Mouse (Mus musculus) forebrain, postnatal 0 days (tissue): Measurements from ENCODE around the gene Lmx1b. TPM values are rescaled to one million over a fixed set of nuclear protein-coding genes. Genes with fewer than 3 reads are reported as not detected.

Experiments used
- ATAC-seq: fragments of 200-750 bp; cut with Nextera tagmentation; 2 replicates; pipeline ENCODE4 v1.8.0; 2017; ENCODE audit warnings: mild to moderate bottlenecking, moderate library complexity
- DNase-seq: peaks from one replicate; pipeline ENCODE4 v3.0.0-alpha.2; 2015
- H3K27ac ChIP-seq: fragments of 300-500 bp; sonication (generic); 2 replicates; pipeline ENCODE4 v1.5.1; 2014; ENCODE audit warnings: low read depth, mild to moderate bottlenecking, antibody characterized with exemption, low read length, moderate library complexity, mixed read lengths
- H3K27me3 ChIP-seq: fragments of 300-500 bp; sonication (generic); 2 replicates; pipeline ENCODE4 v1.6.1; 2014; ENCODE audit warnings: mild to moderate bottlenecking, low read length, mixed read lengths; ENCODE audit not compliant: insufficient read depth
- H3K36me3 ChIP-seq: fragments of 300-500 bp; sonication (generic); 2 replicates; pipeline ENCODE4 v1.6.1; 2014; ENCODE audit warnings: mild to moderate bottlenecking, moderate library complexity; ENCODE audit not compliant: insufficient read depth
- H3K4me1 ChIP-seq: fragments of 300-500 bp; sonication (generic); 2 replicates; pipeline ENCODE4 v1.6.1; 2014; ENCODE audit warnings: antibody characterized with exemption; ENCODE audit not compliant: insufficient read depth
- H3K4me2 ChIP-seq: fragments of 300-500 bp; sonication (generic); 2 replicates; pipeline ENCODE4 v1.6.1; 2014; ENCODE audit warnings: low read depth, mild to moderate bottlenecking, moderate library complexity
- H3K4me3 ChIP-seq: fragments of 300-500 bp; sonication (generic); 2 replicates; pipeline ENCODE4 v1.5.1; 2014; ENCODE audit warnings: low read depth, low read length, mixed read lengths
- H3K9ac ChIP-seq: fragments of 300-500 bp; sonication (generic); 2 replicates; pipeline ENCODE4 v1.6.1; 2014; ENCODE audit warnings: mild to moderate bottlenecking
- H3K9me3 ChIP-seq: fragments of 300-500 bp; sonication (generic); 2 replicates; pipeline ENCODE4 v1.6.1; 2016; ENCODE audit warnings: low read length
- CTCF ChIP-seq: sonication (generic); IDR thresholded peaks from 2 replicates; pipeline ENCODE4 v1.5.1; 2016; ENCODE audit warnings: antibody characterized with exemption, control low read depth, low read depth
- WGBS: fragments of 180-500 bp; shearing (Covaris S2); extraction: QIAGEN DNeasy Blood & Tissue Kit; methylation state at CpG from one replicate; pipeline ENCODE4 v1.1.7; 2014; 5-methylcytosine and 5-hydroxymethylcytosine counted together
- polyA plus RNA-seq: library from polyadenylated mRNA; unstranded; fragments of >200 nt; fragmentation: Nextera tagmentation; extraction: Ambion mirVana; gene quantifications from 2 replicates; pipeline ENCODE4 v1.2.1, GENCODE M21; 2015
- total RNA-seq: library from RNA; depleted of rRNA; stranded (reverse); fragments of >200 nt; gene quantifications from 2 replicates; pipeline ENCODE4 v1.2.3, GENCODE M21; 2014

Lmx1b gene
- total and polyA plus RNA-seq, 2 experiments from 2014 or later, result 0.24 to 2.0 TPM

GRCm38 (mm10) chr2:33678950-33679654, 38.8 kb upstream of the Lmx1b start:
- DNase-seq, result no peak
- H3K4me3 ChIP-seq, result no peak overlapping the region
- H3K27me3 ChIP-seq, result no peaks in the 10 kb centered on the region
- no peak overlapping the region for H3K9ac ChIP-seq
- ATAC-seq, result no peak
- TF ChIP-seq CTCF, result no peak
- no peaks in the 10 kb centered on the region for H3K4me1 ChIP-seq
- H3K36me3 ChIP-seq, result no peaks in the 10 kb centered on the region
- no peak overlapping the region for H3K4me2 ChIP-seq
- H3K27ac ChIP-seq, result no peak overlapping the region
- H3K9me3 ChIP-seq, result no peaks in the 10 kb centered on the region
- 73% methylated on average over 12 of the region's 12 CpGs for WGBS

GRCm38 (mm10) chr2:33672701-33673472, 32.6 kb upstream of the Lmx1b start:
- WGBS, result 76% methylated on average over 10 of the region's 10 CpGs
- no peaks in the 10 kb centered on the region for H3K36me3 ChIP-seq
- no peaks in the 10 kb centered on the region for H3K4me1 ChIP-seq
- no peak overlapping the region for H3K9ac ChIP-seq
- H3K27ac ChIP-seq, result no peak overlapping the region
- no peaks in the 10 kb centered on the region for H3K27me3 ChIP-seq
- DNase-seq (no peak), ATAC-seq (no peak)
- H3K4me3 ChIP-seq, result no peak overlapping the region
- H3K9me3 ChIP-seq, result no peaks in the 10 kb centered on the region
- H3K4me2 ChIP-seq, result no peak overlapping the region
- no peak for TF ChIP-seq CTCF

GRCm38 (mm10) chr2:33668741-33669140, 28.4 kb upstream of the Lmx1b start:
- no peak for TF ChIP-seq CTCF
- no peaks in the 10 kb centered on the region for H3K4me1 ChIP-seq
- ATAC-seq, result no peak

GRCm38 (mm10) chr2:33666388-33666945, 26.2 kb upstream of the Lmx1b start:
- ATAC-seq, result no peak
- H3K27me3 ChIP-seq, result no peaks in the 10 kb centered on the region
- 51% methylated on average over 11 of the region's 11 CpGs for WGBS
- H3K4me3 ChIP-seq, result no peak overlapping the region
- H3K9me3 ChIP-seq, result no peaks in the 10 kb centered on the region
- no peak for TF ChIP-seq CTCF
- DNase-seq, result no peak
- no peaks in the 10 kb centered on the region for H3K4me1 ChIP-seq
- H3K36me3 ChIP-seq, result no peaks in the 10 kb centered on the region
- H3K27ac ChIP-seq, result no peak overlapping the region
- H3K4me2 ChIP-seq, result no peak overlapping the region
- H3K9ac ChIP-seq, result no peak overlapping the region

More at GRCm38 (mm10) chr2:33668741-33669140, 28.4 kb upstream of the Lmx1b start:
- no peak overlapping the region for H3K27ac ChIP-seq
- H3K27me3 ChIP-seq, result no peaks in the 10 kb centered on the region
- no peak overlapping the region for H3K4me3 ChIP-seq
- no peak overlapping the region for H3K9ac ChIP-seq
- H3K4me2 ChIP-seq, result no peak overlapping the region
- no peak for DNase-seq
- 91% methylated on average over 6 of the region's 6 CpGs for WGBS
- no peaks in the 10 kb centered on the region for H3K36me3 ChIP-seq
- no peaks in the 10 kb centered on the region for H3K9me3 ChIP-seq

GRCm38 (mm10) chr2:33665363-33666058, 25.2 kb upstream of the Lmx1b start:
- no peak overlapping the region for H3K4me3 ChIP-seq
- peak; percentile 83 for ATAC-seq
- H3K9me3 ChIP-seq, result no peaks in the 10 kb centered on the region
- 35% methylated on average over 13 of the region's 13 CpGs for WGBS
- H3K9ac ChIP-seq, result no peak overlapping the region
- no peak overlapping the region for H3K4me2 ChIP-seq
- H3K27me3 ChIP-seq, result no peaks in the 10 kb centered on the region
- TF ChIP-seq CTCF, result no peak
- DNase-seq, result no peak
- no peaks in the 10 kb centered on the region for H3K36me3 ChIP-seq
- H3K4me1 ChIP-seq, result no peaks in the 10 kb centered on the region
- no peak overlapping the region for H3K27ac ChIP-seq

GRCm38 (mm10) chr2:33664661-33665060, 24.4 kb upstream of the Lmx1b start:
- TF ChIP-seq CTCF, result no peak
- ATAC-seq (no peak), DNase-seq (no peak)
- Histone ChIP-seq H3K27ac (no peak overlapping the region), H3K27me3 (no peaks in the 10 kb centered on the region), H3K9me3 (no peaks in the 10 kb centered on the region), H3K36me3 (no peaks in the 10 kb centered on the region), H3K4me2 (no peak overlapping the region), H3K4me3 (no peak overlapping the region), H3K4me1 (no peaks in the 10 kb centered on the region), H3K9ac (no peak overlapping the region)
- WGBS, result 92% methylated on average over 4 of the region's 4 CpGs
